Mouse (Mus musculus): ENCODE measurements around the gene Zbtb12. TPM values are rescaled to one million over a fixed set of nuclear protein-coding genes. Genes with fewer than 3 reads are reported as not detected.
A peak's percentile ranks its signal among the peaks of the same experiment; 100 is the strongest.

Gene Zbtb12
- polyA plus RNA-seq, 1 experiment from 2014 or later, result 9.2 TPM

GRCm38 (mm10) chr17:34847192-34847591, 32.1 kb upstream of the Zbtb12 start:
- peaks cover 38% of the 10 kb centered on the region for H3K36me3 ChIP-seq (ENCODE audit: control insufficient read depth, insufficient read depth, low read length)
- peaks cover 19% of the 10 kb centered on the region for H3K4me1 ChIP-seq (ENCODE audit: control insufficient read depth, insufficient read depth, low read depth, low read length)
- no peak for ATAC-seq
- H3K27ac ChIP-seq (ENCODE audit: low read depth, low read length), result no peak overlapping the region
- H3K9me3 ChIP-seq (ENCODE audit: control insufficient read depth, low read length), result no peaks in the 10 kb centered on the region
- H3K9ac ChIP-seq (ENCODE audit: low read depth, low read length), result no peak overlapping the region
- no peak overlapping the region for H3K4me3 ChIP-seq (ENCODE audit: low read length)
- H3K4me2 ChIP-seq (ENCODE audit: low read length), result no peak overlapping the region
- WGBS, result 87% methylated on average over 6 of the region's 6 CpGs
- no peaks in the 10 kb centered on the region for H3K27me3 ChIP-seq (replicated peaks; ENCODE audit: control insufficient read depth, insufficient read depth, low read length)

DNA sequence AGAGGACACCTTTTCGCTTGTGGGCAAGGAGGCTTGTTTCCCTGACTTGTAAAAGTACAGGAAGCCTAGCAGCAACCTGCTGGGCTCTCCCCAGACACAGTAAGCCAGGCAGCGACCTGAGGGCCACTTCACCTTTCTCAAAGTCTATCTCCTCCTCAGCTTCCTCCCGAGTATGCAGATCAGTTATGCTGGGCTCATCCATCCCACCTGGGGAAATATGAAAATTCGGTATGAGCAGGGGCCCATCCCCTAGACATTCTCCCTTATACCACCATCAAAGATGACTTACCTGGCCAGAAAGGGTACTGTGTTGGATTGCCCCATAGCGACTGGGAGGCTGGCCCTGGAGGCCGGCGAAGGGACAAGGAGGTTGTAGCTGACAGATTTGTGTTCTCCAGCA, 31.7 kb upstream of the Zbtb12 start:
- H3K9ac ChIP-seq (ENCODE audit: low read depth, low read length), result no peak overlapping the region
- H3K4me2 ChIP-seq (ENCODE audit: low read length), result no peak overlapping the region
- no peak overlapping the region for H3K27ac ChIP-seq (ENCODE audit: low read depth, low read length)
- 94% methylated on average over 7 of the region's 7 CpGs for WGBS
- no peak for ATAC-seq
- H3K4me1 ChIP-seq (ENCODE audit: control insufficient read depth, insufficient read depth, low read depth, low read length), result peaks cover 19% of the 10 kb centered on the region
- H3K27me3 ChIP-seq (replicated peaks; ENCODE audit: control insufficient read depth, insufficient read depth, low read length), result no peaks in the 10 kb centered on the region
- no peak overlapping the region for H3K4me3 ChIP-seq (ENCODE audit: low read length)
- H3K36me3 ChIP-seq (ENCODE audit: control insufficient read depth, insufficient read depth, low read length), result peaks cover 38% of the 10 kb centered on the region
- H3K9me3 ChIP-seq (ENCODE audit: control insufficient read depth, low read length), result no peaks in the 10 kb centered on the region

DNA sequence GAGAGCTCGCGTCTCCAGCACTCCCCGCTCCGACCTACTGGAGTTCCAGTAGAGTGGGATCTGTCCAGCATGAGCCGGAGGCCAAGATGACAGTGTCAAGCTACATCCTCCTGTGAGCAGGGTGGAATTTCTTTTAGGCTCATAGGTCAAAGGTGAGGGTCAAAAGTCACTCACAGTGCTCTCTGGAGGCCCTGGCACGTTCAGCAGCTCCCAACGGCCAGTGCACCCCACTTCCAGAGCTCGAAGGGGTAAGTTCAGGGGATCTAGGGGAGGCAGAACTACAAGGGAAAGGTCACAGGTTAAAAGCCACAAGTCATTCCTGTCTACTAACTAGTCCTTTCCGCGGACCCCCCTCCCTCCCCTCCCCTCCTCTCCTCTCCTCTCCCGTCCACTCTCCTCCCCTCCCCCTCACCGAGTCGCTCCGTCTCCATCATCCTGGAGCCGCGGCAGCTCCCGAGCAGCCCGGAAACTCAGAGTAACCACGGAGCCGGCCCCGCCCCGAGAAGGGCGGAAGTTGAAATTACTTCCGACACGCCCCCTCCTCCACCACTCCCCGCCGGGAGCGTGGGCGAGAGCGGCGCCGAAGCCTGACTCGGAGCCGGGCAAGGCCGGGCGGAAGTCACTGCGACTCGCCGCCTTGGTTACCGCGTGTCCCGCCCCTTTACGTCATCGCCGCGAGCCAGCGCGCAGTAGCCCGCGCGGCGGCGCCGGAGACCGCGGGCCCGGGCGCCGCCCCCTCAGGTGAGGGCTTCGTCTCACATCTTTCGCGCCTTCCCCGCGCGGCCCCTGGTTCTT, 29.4 kb upstream of the Zbtb12 start, which contains the start of the genes Skiv2l and Nelfe:
Gene Skiv2l, minus strand, starts transcription at position 489 of the 795 bp plus-strand sequence.
Gene Nelfe, plus strand, starts transcription at position 670 of the 795 bp plus-strand sequence.
- Histone ChIP-seq H3K27ac (ENCODE audit: low read depth, low read length) (peak within 1 kb of the TSS; percentile 62), H3K36me3 (ENCODE audit: control insufficient read depth, insufficient read depth, low read length) (peaks cover 45% of the 10 kb centered on the region), H3K27me3 (replicated peaks; ENCODE audit: control insufficient read depth, insufficient read depth, low read length) (no peaks in the 10 kb centered on the region), H3K9ac (ENCODE audit: low read depth, low read length) (peak within 1 kb of the TSS; percentile 90), H3K9me3 (ENCODE audit: control insufficient read depth, low read length) (no peaks in the 10 kb centered on the region), H3K4me3 (ENCODE audit: low read length) (peak within 1 kb of the TSS; percentile 85), H3K4me1 (ENCODE audit: control insufficient read depth, insufficient read depth, low read depth, low read length) (peaks cover 19% of the 10 kb centered on the region), H3K4me2 (ENCODE audit: low read length) (peak within 1 kb of the TSS; percentile 94)
- peak; percentile 98 for ATAC-seq
- under 1% methylated on average over 52 of the region's 65 CpGs for WGBS

DNA sequence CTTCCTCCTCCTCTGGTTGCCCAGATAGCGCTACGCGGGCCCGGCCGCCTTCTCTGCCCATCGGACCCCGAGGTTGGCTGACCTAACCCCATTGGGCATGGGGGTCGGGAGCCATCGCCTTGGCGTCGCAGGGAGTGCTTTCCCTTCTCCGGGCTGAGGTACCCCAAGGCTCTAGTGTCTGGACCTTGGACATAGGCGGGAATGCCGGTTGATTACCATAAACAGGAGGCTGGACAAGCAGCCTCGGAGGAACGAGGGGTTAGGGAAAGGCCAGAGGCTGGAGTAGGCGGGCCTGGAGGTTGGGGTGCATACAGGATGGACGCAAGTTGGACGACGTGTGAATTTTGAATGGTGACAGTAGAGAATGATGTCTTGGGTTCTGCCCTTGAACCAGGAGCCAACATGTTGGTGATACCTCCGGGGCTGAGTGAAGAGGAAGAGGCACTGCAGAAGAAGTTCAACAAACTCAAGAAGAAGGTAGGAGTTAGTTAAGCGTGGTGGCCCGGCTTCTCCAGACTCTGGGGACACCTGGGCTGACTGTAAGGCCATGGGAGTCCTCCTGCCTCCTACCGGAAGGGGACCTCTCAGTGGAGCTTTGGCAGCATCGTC, 28.7 kb upstream of the Zbtb12 start:
- peak overlapping the region; percentile 94 for H3K4me2 ChIP-seq (ENCODE audit: low read length)
- peak overlapping the region; percentile 90 for H3K9ac ChIP-seq (ENCODE audit: low read depth, low read length)
- peaks cover 46% of the 10 kb centered on the region for H3K36me3 ChIP-seq (ENCODE audit: control insufficient read depth, insufficient read depth, low read length)
- no peaks in the 10 kb centered on the region for H3K9me3 ChIP-seq (ENCODE audit: control insufficient read depth, low read length)
- H3K27me3 ChIP-seq (replicated peaks; ENCODE audit: control insufficient read depth, insufficient read depth, low read length), result no peaks in the 10 kb centered on the region
- peak overlapping the region; percentile 85 for H3K4me3 ChIP-seq (ENCODE audit: low read length)
- WGBS, result 1% methylated on average over 25 of the region's 25 CpGs
- peaks cover 19% of the 10 kb centered on the region for H3K4me1 ChIP-seq (ENCODE audit: control insufficient read depth, insufficient read depth, low read depth, low read length)
- peak overlapping the region; percentile 62 for H3K27ac ChIP-seq (ENCODE audit: low read depth, low read length)
- no peak; the same call in 1 of the 2 replicates for ATAC-seq

GRCm38 (mm10) chr17:34853511-34853910, 25.8 kb upstream of the Zbtb12 start:
- H3K9me3 ChIP-seq (ENCODE audit: control insufficient read depth, low read length), result no peaks in the 10 kb centered on the region
- WGBS, result 80% methylated on average over 8 of the region's 8 CpGs
- H3K27me3 ChIP-seq (replicated peaks; ENCODE audit: control insufficient read depth, insufficient read depth, low read length), result no peaks in the 10 kb centered on the region
- no peak overlapping the region for H3K4me2 ChIP-seq (ENCODE audit: low read length)
- peaks cover 19% of the 10 kb centered on the region for H3K4me1 ChIP-seq (ENCODE audit: control insufficient read depth, insufficient read depth, low read depth, low read length)
- no peak overlapping the region for H3K27ac ChIP-seq (ENCODE audit: low read depth, low read length)
- H3K4me3 ChIP-seq (ENCODE audit: low read length), result no peak overlapping the region
- no peak overlapping the region for H3K9ac ChIP-seq (ENCODE audit: low read depth, low read length)
- H3K36me3 ChIP-seq (ENCODE audit: control insufficient read depth, insufficient read depth, low read length), result peaks cover 25% of the 10 kb centered on the region
- no peak for ATAC-seq

DNA sequence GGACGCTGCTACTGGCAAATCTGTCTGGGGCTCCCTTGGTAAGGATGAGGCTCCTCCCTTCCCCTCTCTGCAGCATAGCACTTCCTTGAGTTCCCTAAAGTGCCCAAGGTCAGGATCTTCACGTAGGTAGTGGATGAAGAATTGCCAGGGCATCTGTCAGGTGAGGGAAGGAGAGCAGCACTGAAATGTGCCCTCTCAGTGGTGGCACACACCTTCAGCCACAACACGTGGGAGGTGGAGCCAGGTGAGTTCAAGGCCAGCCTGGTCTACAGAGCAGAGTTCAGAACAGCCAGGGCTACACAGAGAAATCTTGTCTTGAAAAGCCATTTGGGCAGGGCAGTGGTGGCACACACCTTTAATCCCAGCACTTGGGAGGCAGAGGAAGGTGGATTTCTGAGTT, 24.5 kb upstream of the Zbtb12 start:
- Histone ChIP-seq H3K27me3 (replicated peaks; ENCODE audit: control insufficient read depth, insufficient read depth, low read length) (no peaks in the 10 kb centered on the region), H3K4me1 (ENCODE audit: control insufficient read depth, insufficient read depth, low read depth, low read length) (peaks cover 13% of the 10 kb centered on the region), H3K9me3 (ENCODE audit: control insufficient read depth, low read length) (no peaks in the 10 kb centered on the region), H3K27ac (ENCODE audit: low read depth, low read length) (no peak overlapping the region), H3K9ac (ENCODE audit: low read depth, low read length) (no peak overlapping the region), H3K4me3 (ENCODE audit: low read length) (no peak overlapping the region), H3K36me3 (ENCODE audit: control insufficient read depth, insufficient read depth, low read length) (peaks cover 25% of the 10 kb centered on the region), H3K4me2 (ENCODE audit: low read length) (no peak overlapping the region)
- no peak for ATAC-seq
- 89% methylated on average over 3 of the region's 3 CpGs for WGBS

GRCm38 (mm10) chr17:34855825-34856224, 23.5 kb upstream of the Zbtb12 start:
- 41% methylated on average over 3 of the region's 3 CpGs for WGBS
- ATAC-seq, result 0 out of 2 replicates have a peak, but pooled peaks have one; percentile 25
- peaks cover 25% of the 10 kb centered on the region for H3K36me3 ChIP-seq (ENCODE audit: control insufficient read depth, insufficient read depth, low read length)

DNA sequence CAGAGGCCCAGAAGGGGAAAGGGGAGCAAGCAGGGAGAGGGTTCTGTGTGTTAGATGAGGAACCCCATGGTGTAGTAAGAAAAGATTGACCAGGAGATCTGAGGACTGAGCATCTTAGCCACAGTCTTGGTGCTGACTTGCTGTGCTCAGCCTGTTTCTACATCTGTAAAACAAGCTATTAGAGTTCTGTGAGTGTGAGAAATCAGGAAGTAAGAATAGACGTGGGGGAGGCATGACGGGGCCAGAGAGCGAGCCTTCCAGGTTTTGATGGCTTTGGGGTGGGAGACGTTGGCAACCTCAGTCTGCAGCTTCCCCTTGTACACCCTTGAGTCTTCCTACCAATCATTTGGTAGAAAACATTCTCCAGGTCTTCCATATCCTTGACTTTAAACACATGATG, 20.6 kb upstream of the Zbtb12 start:
- Histone ChIP-seq H3K27ac (ENCODE audit: low read depth, low read length) (no peak overlapping the region), H3K9ac (ENCODE audit: low read depth, low read length) (no peak overlapping the region), H3K27me3 (replicated peaks; ENCODE audit: control insufficient read depth, insufficient read depth, low read length) (no peaks in the 10 kb centered on the region), H3K4me3 (ENCODE audit: low read length) (no peak overlapping the region), H3K4me2 (ENCODE audit: low read length) (no peak overlapping the region), H3K9me3 (ENCODE audit: control insufficient read depth, low read length) (no peaks in the 10 kb centered on the region), H3K4me1 (ENCODE audit: control insufficient read depth, insufficient read depth, low read depth, low read length) (no peaks in the 10 kb centered on the region), H3K36me3 (ENCODE audit: control insufficient read depth, insufficient read depth, low read length) (peaks cover 14% of the 10 kb centered on the region)
- no peak for ATAC-seq
- WGBS, result 88% methylated on average over 4 of the region's 4 CpGs

More at GRCm38 (mm10) chr17:34855825-34856224, 23.5 kb upstream of the Zbtb12 start:
- Histone ChIP-seq H3K4me2 (ENCODE audit: low read length) (no peak overlapping the region), H3K9me3 (ENCODE audit: control insufficient read depth, low read length) (no peaks in the 10 kb centered on the region), H3K27ac (ENCODE audit: low read depth, low read length) (no peak overlapping the region), H3K4me1 (ENCODE audit: control insufficient read depth, insufficient read depth, low read depth, low read length) (peaks cover 11% of the 10 kb centered on the region), H3K4me3 (ENCODE audit: low read length) (no peak overlapping the region), H3K27me3 (replicated peaks; ENCODE audit: control insufficient read depth, insufficient read depth, low read length) (no peaks in the 10 kb centered on the region), H3K9ac (ENCODE audit: low read depth, low read length) (no peak overlapping the region)

GRCm38 (mm10) chr17:34860514-34860913, 18.8 kb upstream of the Zbtb12 start:
- Histone ChIP-seq H3K4me2 (ENCODE audit: low read length) (no peak overlapping the region), H3K27ac (ENCODE audit: low read depth, low read length) (no peak overlapping the region), H3K9ac (ENCODE audit: low read depth, low read length) (no peak overlapping the region), H3K27me3 (replicated peaks; ENCODE audit: control insufficient read depth, insufficient read depth, low read length) (no peaks in the 10 kb centered on the region), H3K9me3 (ENCODE audit: control insufficient read depth, low read length) (no peaks in the 10 kb centered on the region), H3K36me3 (ENCODE audit: control insufficient read depth, insufficient read depth, low read length) (0 out of 2 replicates have a peak, but pooled peaks cover 2% of the 10 kb centered on the region), H3K4me1 (ENCODE audit: control insufficient read depth, insufficient read depth, low read depth, low read length) (no peaks in the 10 kb centered on the region), H3K4me3 (ENCODE audit: low read length) (no peak overlapping the region)
- ATAC-seq, result no peak
- WGBS, result 82% methylated on average over 9 of the region's 9 CpGs

Data from hindbrain, embryonic 16.5 days (tissue).